Mouse (Mus musculus) liver, embryonic 12.5 days (tissue): Measurements from ENCODE around the gene Ankrd28. TPM values are rescaled to one million over a fixed set of nuclear protein-coding genes. Genes with fewer than 3 reads are reported as not detected.

Experiments used
- ATAC-seq: fragments of 200-750 bp; cut with Nextera tagmentation; 2 replicates; pipeline ENCODE4 v1.8.0; 2017; ENCODE audit warnings: moderate number of reproducible peaks, mild to moderate bottlenecking, moderate library complexity
- H3K27ac ChIP-seq: fragments of 300-500 bp; sonication (generic); 2 replicates; pipeline ENCODE4 v1.5.1; 2016; ENCODE audit warnings: mild to moderate bottlenecking
- H3K27me3 ChIP-seq: fragments of 300-500 bp; sonication (generic); replicated peaks from 2 replicates; pipeline ENCODE4 v1.6.1; 2016; ENCODE audit warnings: mild to moderate bottlenecking, moderate library complexity
- H3K36me3 ChIP-seq: fragments of 300-500 bp; sonication (generic); 2 replicates; pipeline ENCODE4 v1.6.1; 2016; ENCODE audit warnings: mild to moderate bottlenecking, moderate library complexity
- H3K4me1 ChIP-seq: fragments of 300-500 bp; sonication (generic); 2 replicates; pipeline ENCODE4 v1.6.1; 2016
- H3K4me2 ChIP-seq: fragments of 300-500 bp; sonication (generic); 2 replicates; pipeline ENCODE4 v1.6.1; 2016; ENCODE audit warnings: mild to moderate bottlenecking, moderate library complexity
- H3K4me3 ChIP-seq: fragments of 300-500 bp; sonication (generic); 2 replicates; pipeline ENCODE4 v1.5.1; 2016; ENCODE audit warnings: mild to moderate bottlenecking, moderate library complexity
- H3K9ac ChIP-seq: fragments of 300-500 bp; sonication (generic); 2 replicates; pipeline ENCODE4 v1.6.1; 2016; ENCODE audit warnings: mild to moderate bottlenecking, moderate library complexity
- H3K9me3 ChIP-seq: fragments of 300-500 bp; sonication (generic); replicated peaks from 2 replicates; pipeline ENCODE4 v1.6.1; 2016; ENCODE audit warnings: mild to moderate bottlenecking, moderate library complexity
- WGBS: fragments of 180-500 bp; shearing (Covaris S2); methylation state at CpG from one replicate; pipeline ENCODE4 v1.1.7; 2016; ENCODE audit not compliant: insufficient replicate concordance; 5-methylcytosine and 5-hydroxymethylcytosine counted together
- polyA plus RNA-seq: library from polyadenylated mRNA; unstranded; fragments of >200 nt; fragmentation: Nextera tagmentation; extraction: Ambion mirVana; gene quantifications from 2 replicates; pipeline ENCODE4 v1.2.1, GENCODE M21; 2016

Ankrd28 gene
- polyA plus RNA-seq, 1 experiment from 2014 or later: 6.2 TPM

DNA sequence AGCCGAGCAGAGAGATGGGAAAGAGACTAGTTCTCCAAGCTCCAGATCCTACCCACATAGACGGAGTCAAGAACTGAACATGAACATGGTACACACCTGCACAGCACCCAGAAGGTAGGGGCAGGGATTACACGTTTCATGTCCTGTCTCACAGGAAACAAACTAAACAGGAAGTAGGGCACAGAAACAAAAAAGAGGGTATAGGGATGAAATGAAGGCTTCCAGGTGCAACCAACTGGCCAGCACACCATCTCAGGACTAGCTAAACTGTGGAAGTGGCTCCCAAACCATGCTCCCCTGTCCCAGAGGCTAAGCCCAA is 133.5 kb downstream of the Ankrd28 start:
- Histone ChIP-seq H3K27ac (no peak overlapping the region), H3K27me3 (no peaks in the 10 kb centered on the region), H3K4me2 (no peak overlapping the region), H3K4me1 (no peaks in the 10 kb centered on the region), H3K4me3 (no peak overlapping the region), H3K9me3 (no peaks in the 10 kb centered on the region), H3K36me3 (peaks cover 33% of the 10 kb centered on the region), H3K9ac (no peak overlapping the region)
- no peak for ATAC-seq
- 72% methylated on average over 3 of the region's 3 CpGs for WGBS

DNA sequence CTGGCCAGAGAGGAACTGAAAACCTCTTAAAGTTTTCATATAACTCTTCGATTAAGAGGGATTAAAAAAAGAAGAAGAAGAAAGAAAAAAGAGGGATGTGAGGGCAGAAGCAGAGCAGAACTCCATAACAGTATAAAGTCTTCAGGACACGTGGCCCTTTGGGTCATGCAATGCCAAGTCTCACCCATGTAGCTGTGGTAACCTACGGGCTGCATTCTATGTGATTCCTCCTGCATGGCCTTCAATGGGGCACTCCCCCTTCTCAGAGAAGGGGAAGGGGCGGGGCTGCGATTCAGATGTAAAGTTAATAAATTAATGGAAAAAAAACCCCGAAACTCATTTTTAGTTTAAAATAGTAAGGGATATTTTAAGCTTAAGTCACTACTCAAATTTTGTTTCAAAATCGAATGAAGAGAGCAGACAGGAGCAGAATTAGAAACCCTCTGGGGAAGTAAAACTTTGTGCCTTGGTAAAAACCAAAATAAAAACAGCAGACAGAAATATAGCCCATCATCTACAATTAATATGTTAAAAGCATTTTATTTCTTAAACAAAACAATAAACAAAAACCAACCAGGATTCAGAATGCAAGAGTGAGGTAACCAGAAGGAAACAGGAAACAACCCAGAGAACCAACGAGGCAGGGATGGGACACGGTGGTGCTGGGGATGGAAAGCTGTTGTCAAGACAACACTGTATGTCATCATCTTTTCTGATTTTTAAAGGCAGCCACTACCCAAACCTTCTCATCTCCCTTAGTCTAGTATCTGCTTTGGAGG is 134.1 kb downstream of the Ankrd28 start:
- Histone ChIP-seq H3K9ac (no peak overlapping the region), H3K27me3 (no peaks in the 10 kb centered on the region), H3K27ac (no peak overlapping the region), H3K9me3 (no peaks in the 10 kb centered on the region), H3K4me1 (no peaks in the 10 kb centered on the region), H3K36me3 (peaks cover 28% of the 10 kb centered on the region), H3K4me3 (no peak overlapping the region), H3K4me2 (no peak overlapping the region)
- ATAC-seq: no peak
- 73% methylated on average over 9 of the region's 9 CpGs for WGBS

DNA sequence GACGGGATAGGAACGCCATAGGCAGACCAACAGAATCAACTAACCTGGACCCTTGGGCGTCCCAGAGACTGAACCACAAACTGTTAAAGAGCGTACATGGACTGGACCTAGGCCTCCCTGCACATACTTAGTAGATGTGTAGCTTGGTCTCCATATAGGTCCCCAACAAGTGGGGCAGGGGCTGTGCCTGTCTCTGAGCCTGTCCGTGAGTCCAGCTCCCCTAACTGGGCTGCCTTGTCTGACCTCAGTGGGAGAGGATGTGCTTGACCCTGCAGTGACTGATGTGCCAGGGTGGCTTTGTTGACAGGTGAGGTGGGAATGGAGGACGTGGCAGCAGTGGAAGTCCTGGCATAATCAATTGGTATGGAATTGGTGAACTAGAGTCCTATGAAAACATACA is 137.9 kb downstream of the Ankrd28 start:
- no peaks in the 10 kb centered on the region for H3K27me3 ChIP-seq
- peaks cover 7% of the 10 kb centered on the region for H3K36me3 ChIP-seq
- H3K4me1 ChIP-seq: no peaks in the 10 kb centered on the region
- no peak overlapping the region for H3K27ac ChIP-seq
- no peak overlapping the region for H3K9ac ChIP-seq
- no peak overlapping the region for H3K4me2 ChIP-seq
- no peak for ATAC-seq
- H3K9me3 ChIP-seq: no peaks in the 10 kb centered on the region
- WGBS: 73% methylated on average over 6 of the region's 6 CpGs
- no peak overlapping the region for H3K4me3 ChIP-seq

DNA sequence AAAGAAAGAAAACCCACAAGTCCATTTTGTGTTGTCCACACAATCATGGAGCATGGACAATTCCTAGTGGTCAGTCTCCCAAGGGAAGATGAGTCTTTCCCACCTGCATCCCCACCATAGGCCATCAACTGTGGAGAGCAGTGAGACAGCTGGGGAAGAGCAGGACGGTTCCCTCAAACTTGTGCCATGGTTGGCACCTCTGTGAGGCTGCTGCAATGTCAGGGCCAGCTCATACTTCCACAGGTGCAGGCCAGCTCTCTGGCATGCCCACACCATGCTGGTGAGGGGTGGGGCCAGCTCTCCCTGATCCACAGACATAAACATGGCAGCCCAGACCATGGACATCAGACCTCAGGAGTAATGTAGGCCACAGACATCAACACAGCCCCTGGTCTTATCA is 144.2 kb downstream of the Ankrd28 start:
- no peak for ATAC-seq
- Histone ChIP-seq H3K9me3 (no peaks in the 10 kb centered on the region), H3K36me3 (no peaks in the 10 kb centered on the region), H3K27me3 (no peaks in the 10 kb centered on the region), H3K4me1 (peaks cover 22% of the 10 kb centered on the region), H3K4me2 (no peak overlapping the region), H3K9ac (no peak overlapping the region), H3K4me3 (no peak overlapping the region), H3K27ac (no peak overlapping the region)
- WGBS: 75% methylated on average over 1 of the region's 1 CpGs

DNA sequence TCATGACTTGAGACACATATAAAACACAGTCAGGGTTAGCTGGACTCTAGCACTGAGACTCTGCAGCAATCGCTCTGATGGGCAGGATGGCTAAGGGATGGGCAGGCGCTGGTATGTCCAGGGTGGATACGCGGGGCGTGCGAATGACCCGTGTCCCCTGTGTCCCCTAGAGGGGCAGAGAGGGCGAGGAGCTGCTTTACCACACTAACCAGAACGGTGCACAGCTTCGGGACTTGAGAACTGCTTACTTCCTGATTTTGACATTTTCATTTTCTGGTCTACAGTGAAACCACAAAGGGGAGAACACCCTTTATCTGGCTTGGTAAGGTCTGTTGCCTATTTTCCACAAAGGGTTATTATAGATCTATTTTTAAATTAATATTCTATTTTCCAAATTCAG is 144.8 kb downstream of the Ankrd28 start:
- peak overlapping the region; percentile 44 for H3K4me2 ChIP-seq
- no peaks in the 10 kb centered on the region for H3K27me3 ChIP-seq
- 26% methylated on average over 10 of the region's 10 CpGs for WGBS
- H3K9ac ChIP-seq: no peak overlapping the region
- H3K36me3 ChIP-seq: no peaks in the 10 kb centered on the region
- H3K9me3 ChIP-seq: no peaks in the 10 kb centered on the region
- peaks cover 22% of the 10 kb centered on the region for H3K4me1 ChIP-seq
- ATAC-seq: no peak
- no peak overlapping the region for H3K4me3 ChIP-seq
- no peak overlapping the region for H3K27ac ChIP-seq

DNA sequence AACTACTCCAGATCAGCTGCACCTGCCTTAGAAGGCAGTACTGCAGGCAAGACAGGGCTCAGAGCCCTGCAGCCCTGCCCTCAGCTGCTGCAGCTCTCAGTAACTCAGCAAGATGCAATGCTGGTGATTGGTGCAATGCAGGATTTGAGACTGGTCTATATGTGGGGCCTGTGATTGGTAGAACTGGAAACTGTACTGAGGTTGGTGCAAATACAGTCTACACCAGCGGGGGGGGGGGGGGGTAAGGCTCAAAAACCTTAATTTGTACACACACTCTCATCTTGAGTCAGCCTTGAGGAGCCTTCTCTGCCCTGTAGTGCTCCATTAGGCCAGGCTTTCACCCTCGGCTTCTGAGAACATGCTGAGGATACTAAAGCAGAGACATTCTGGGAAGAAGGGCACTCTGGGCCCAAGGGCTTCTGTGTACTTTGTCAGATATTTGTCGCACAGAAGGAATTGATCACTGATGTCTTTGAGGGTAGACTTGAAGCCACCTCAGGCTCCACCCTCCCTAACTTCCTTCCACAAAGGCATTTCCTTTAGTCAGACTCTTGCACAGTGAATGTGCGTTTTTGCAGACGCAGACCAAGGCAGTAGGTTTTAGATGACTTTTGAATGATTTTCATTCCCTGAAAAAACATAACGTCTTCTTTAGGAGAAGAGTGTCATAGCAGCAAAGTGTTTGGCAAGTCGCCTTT is 146.0 kb downstream of the Ankrd28 start:
- Histone ChIP-seq H3K9me3 (no peaks in the 10 kb centered on the region), H3K36me3 (no peaks in the 10 kb centered on the region), H3K4me2 (no peak overlapping the region), H3K4me1 (peaks cover 22% of the 10 kb centered on the region), H3K4me3 (no peak overlapping the region), H3K27ac (0 out of 2 replicates have a peak overlapping the region, but pooled peaks have one; percentile 16), H3K27me3 (no peaks in the 10 kb centered on the region), H3K9ac (no peak overlapping the region)
- 17% methylated on average over 7 of the region's 7 CpGs for WGBS
- 0 out of 2 replicates have a peak, but pooled peaks have one; percentile 15 for ATAC-seq

DNA sequence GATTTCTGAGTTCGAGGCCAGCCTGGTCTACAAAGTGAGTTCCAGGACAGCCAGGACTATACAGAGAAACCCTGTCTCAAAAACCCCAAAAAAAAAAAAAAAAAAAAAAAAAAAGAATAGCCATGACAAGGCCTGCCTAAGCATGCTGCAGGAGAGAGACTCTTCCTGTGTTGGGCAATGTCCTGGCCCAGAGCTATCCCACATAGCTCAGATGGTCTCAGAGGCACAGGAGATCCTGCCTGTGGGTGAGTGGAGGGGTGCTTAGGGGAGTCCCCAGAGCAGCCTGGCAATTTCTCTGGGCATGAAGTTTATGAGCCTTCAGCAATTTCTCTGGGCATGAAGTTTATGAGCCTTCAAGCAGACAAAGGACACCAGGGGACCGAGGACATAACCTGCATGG is 146.8 kb downstream of the Ankrd28 start:
- Histone ChIP-seq H3K4me3 (no peak overlapping the region), H3K27ac (no peak overlapping the region), H3K4me1 (peaks cover 22% of the 10 kb centered on the region), H3K36me3 (no peaks in the 10 kb centered on the region), H3K9me3 (no peaks in the 10 kb centered on the region), H3K9ac (no peak overlapping the region), H3K27me3 (no peaks in the 10 kb centered on the region), H3K4me2 (no peak overlapping the region)
- ATAC-seq: no peak
- 61% methylated on average over 2 of the region's 2 CpGs for WGBS

DNA sequence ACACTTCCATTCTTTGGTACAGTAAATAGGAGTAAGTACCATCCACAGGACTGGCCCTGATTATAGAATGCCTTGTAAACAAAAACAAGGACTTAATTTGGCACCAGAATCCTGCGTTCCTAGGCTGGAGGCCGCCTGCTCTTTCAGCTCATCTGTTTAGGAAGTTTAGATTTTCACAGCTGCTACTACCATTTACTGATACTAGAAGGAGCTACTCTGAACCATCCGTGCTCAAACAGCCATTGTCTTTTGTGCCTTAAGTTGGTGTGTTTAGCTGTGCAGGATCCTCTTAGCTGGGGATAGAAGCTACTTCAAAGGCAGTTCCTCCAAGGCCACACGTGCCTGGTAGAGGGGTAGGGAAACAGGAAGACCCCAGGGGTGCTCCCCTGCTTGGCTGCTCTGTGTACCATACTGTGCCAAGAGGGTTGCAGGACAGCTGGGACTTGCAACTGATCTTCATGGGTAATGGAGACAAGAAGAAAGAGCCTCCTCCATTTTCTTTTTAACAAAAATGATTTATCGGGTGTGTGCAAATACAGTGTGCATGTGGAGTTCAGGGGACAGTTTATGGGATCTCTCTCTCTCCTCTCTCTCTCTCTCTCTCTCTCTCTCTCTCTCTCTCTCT is 148.4 kb downstream of the Ankrd28 start:
- no peak for ATAC-seq
- H3K4me3 ChIP-seq: no peak overlapping the region
- H3K27ac ChIP-seq: no peak overlapping the region
- H3K4me2 ChIP-seq: no peak overlapping the region
- H3K36me3 ChIP-seq: no peaks in the 10 kb centered on the region
- H3K27me3 ChIP-seq: no peaks in the 10 kb centered on the region
- H3K9me3 ChIP-seq: no peaks in the 10 kb centered on the region
- H3K9ac ChIP-seq: no peak overlapping the region
- WGBS: 51% methylated on average over 5 of the region's 5 CpGs
- peaks cover 22% of the 10 kb centered on the region for H3K4me1 ChIP-seq

DNA sequence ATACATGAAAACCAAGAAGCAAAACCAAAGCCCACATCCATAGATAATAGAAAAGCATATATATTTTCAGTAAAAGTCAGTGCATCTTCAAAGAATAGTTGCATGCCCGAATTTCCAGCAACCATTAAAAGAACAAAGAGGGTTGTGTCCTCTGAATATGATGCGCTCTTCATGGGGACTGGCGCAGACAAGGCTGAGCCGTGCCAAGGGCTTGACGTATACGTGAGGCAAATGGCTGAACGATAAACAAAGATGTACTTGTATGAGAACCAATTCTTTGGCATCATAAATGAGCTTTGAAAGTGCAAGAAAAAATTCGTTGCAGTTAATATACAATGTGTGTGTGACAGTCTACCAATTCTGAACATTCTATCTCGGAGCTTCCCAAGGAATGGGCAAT is 149.2 kb downstream of the Ankrd28 start:
- Histone ChIP-seq H3K4me3 (no peak overlapping the region), H3K36me3 (no peaks in the 10 kb centered on the region), H3K27me3 (no peaks in the 10 kb centered on the region), H3K9ac (no peak overlapping the region), H3K4me1 (peaks cover 22% of the 10 kb centered on the region), H3K27ac (no peak overlapping the region), H3K4me2 (no peak overlapping the region), H3K9me3 (no peaks in the 10 kb centered on the region)
- ATAC-seq: no peak
- 78% methylated on average over 9 of the region's 9 CpGs for WGBS

DNA sequence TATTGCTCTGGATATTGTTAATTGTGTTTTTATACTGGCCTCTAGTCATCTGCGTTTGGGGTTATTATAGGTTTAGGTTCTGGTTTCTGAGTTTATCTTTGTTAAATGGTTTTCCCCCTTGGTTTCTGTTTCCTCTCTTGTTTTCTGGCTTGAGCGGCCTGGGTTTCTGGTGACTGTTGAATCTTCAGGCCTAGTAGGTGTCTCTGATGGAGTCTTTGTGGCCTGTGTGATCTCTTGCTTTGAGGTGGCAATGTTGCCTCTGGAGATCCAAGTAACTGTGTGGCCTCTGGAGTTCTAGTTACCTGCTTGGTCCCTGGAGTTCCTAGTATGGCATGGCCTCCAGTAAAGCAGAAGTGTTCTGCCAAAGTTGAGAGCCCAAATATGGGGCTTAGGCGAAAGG is 149.8 kb downstream of the Ankrd28 start:
- H3K4me3 ChIP-seq: no peak overlapping the region
- H3K27ac ChIP-seq: no peak overlapping the region
- H3K36me3 ChIP-seq: no peaks in the 10 kb centered on the region
- WGBS: 62% methylated on average over 3 of the region's 3 CpGs
- no peaks in the 10 kb centered on the region for H3K9me3 ChIP-seq
- peaks cover 21% of the 10 kb centered on the region for H3K4me1 ChIP-seq
- H3K4me2 ChIP-seq: no peak overlapping the region
- no peaks in the 10 kb centered on the region for H3K27me3 ChIP-seq
- ATAC-seq: no peak
- no peak overlapping the region for H3K9ac ChIP-seq

DNA sequence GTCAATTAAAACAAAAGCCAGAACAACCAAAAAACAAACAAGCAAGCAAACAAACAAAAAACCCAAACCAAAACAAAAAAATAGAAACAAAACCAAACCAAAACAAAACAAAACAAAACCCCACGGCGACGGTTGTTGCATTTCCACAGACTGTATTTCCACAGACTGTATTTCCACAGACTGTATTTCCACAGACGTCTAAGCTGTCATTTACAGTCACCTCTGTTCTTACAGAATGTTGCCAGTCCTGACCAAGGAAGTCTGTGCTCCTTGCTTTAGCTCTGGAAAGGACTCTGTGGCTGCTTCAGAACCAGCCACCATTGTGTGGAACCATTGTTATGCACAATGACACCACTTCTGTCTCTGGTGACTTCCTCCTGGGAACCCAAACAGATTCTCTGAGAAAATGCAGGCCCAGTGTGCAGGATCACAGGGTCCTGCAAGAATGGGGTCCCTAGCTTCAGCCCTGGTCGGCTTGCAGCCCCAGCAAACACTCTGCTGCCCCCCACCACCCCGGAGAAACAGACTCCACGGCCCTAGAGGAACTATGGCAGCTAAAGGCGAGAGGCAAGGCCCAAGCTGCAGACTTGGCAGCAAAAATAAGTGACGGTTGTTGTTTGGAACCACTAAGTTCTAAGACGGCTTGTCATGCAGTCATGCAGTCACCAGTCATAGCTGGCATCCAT is 158.7 kb downstream of the Ankrd28 start:
- Histone ChIP-seq H3K4me2 (no peak overlapping the region), H3K9ac (no peak overlapping the region), H3K27ac (no peak overlapping the region), H3K4me3 (no peak overlapping the region), H3K9me3 (no peaks in the 10 kb centered on the region), H3K4me1 (peaks cover 13% of the 10 kb centered on the region; the same call in 1 of the 2 replicates), H3K36me3 (peaks cover 9% of the 10 kb centered on the region), H3K27me3 (no peaks in the 10 kb centered on the region)
- WGBS: 61% methylated on average over 10 of the region's 10 CpGs
- no peak for ATAC-seq
